Mouse (Mus musculus): Measurements from ENCODE around the gene D630003M21Rik. TPM values are rescaled to one million over a fixed set of nuclear protein-coding genes. Genes with fewer than 3 reads are reported as not detected.

D630003M21Rik gene
- polyA plus RNA-seq, 1 experiment from 2014 or later, result 8.9 TPM

DNA sequence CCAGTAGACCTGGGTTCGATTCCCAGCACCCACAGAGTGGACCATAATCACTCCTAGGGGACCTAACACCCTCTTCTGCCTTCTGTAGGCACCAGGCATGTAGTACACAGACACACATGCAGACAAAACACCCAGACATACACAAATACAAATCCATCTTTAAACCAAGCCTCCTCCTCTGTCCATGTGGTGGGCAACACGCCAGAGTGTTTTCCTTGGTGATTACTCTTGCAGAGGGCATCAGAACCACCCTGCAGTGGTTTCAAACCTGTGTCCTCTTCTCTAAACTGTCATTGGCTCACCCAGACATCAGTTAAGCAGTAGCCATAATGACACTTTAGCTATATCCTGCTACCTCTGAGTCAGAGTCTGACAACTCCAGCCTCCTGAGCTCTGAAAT is 58.6 kb downstream of the D630003M21Rik start:
- no peak for ATAC-seq (ENCODE audit: low FRiP score)
- WGBS, result 90% methylated on average over 2 of the region's 2 CpGs
- no peak overlapping the region for H3K4me2 ChIP-seq (replicated peaks)
- H3K9ac ChIP-seq, result no peak overlapping the region
- peaks cover 8% of the 10 kb centered on the region; the same call in 1 of the 2 replicates for H3K4me1 ChIP-seq
- no peaks in the 10 kb centered on the region for H3K27me3 ChIP-seq
- H3K27ac ChIP-seq, result no peak overlapping the region
- no peak overlapping the region for H3K4me3 ChIP-seq
- no peaks in the 10 kb centered on the region for H3K36me3 ChIP-seq
- no peaks in the 10 kb centered on the region for H3K9me3 ChIP-seq (replicated peaks)

DNA sequence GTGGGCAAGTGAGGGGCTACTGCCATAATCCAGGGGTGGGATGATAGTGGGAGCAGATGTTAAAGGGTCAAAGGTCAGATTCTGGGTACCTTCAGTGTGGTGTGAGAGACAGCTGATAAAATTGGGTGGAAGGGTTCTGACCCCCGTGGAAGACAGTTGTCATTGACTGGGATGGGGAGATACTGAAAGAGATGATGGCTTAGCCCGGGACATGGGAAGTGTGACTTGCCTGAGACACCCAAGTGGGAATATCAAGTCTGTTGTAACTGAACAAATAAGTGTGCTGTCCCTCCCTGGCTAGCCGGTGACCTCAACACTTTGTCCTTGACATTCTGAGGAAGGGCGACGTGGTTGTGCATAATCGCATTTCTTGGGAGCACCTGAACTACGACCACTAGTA is 59.3 kb downstream of the D630003M21Rik start:
- no peak overlapping the region for H3K9ac ChIP-seq

DNA sequence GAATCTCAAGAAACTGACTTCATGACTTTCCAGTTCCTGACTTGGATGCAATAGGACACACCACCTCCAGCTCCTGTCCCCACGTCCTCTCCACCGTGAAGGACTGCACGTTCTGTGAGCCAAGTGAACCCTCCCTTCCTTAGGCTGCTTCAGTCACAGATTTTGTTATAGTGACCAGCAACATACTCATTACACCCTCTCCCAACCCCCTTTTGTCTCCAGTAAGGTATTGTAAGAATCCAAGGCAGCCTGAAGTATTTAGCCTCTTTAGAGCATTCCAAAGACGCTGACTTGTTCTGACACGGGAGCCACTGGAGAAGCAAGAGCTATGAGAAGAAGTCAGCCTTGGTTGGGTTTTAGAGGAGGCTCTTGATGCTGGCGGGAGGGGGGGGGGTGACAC is 59.7 kb downstream of the D630003M21Rik start:
- no peak overlapping the region for H3K4me2 ChIP-seq (replicated peaks)
- H3K9ac ChIP-seq, result no peak overlapping the region
- no peak for ATAC-seq (ENCODE audit: low FRiP score)
- no peak overlapping the region for H3K27ac ChIP-seq
- 81% methylated on average over 6 of the region's 6 CpGs for WGBS
- H3K4me3 ChIP-seq, result no peak overlapping the region
- no peaks in the 10 kb centered on the region for H3K9me3 ChIP-seq (replicated peaks)
- H3K27me3 ChIP-seq, result no peaks in the 10 kb centered on the region
- peaks cover 8% of the 10 kb centered on the region; the same call in 1 of the 2 replicates for H3K4me1 ChIP-seq
- H3K36me3 ChIP-seq, result no peaks in the 10 kb centered on the region

More for the DNA sequence above, 59.3 kb downstream of the D630003M21Rik start:
- no peak for ATAC-seq (ENCODE audit: low FRiP score)
- Histone ChIP-seq H3K27ac (no peak overlapping the region), H3K4me1 (peaks cover 8% of the 10 kb centered on the region; the same call in 1 of the 2 replicates), H3K36me3 (no peaks in the 10 kb centered on the region), H3K4me2 (replicated peaks) (no peak overlapping the region), H3K27me3 (no peaks in the 10 kb centered on the region), H3K9me3 (replicated peaks) (no peaks in the 10 kb centered on the region), H3K4me3 (no peak overlapping the region)
- 86% methylated on average over 7 of the region's 7 CpGs for WGBS

DNA sequence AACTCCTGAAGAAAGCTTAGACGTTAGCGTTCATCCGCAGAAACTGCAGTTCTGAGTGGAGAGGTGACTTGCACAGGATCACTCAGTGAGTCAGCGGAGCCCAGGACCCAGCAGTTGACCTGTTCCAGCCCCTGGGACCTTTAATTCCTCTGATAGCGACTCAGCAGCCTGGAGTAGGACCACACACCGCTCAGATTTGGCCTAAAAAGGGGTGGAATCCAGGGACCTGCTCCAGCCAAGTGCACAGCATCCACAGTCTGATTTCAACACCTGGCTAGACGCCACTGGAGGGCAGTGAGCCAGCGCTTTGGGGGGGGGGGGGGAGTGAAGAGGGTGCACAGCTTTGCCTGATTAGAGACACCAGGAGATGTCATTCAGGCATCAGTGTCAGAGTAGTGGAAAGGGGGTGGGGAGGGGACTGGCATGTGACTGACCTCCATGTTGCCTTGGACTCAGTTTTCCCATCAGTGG is 60.2 kb downstream of the D630003M21Rik start:
- 66% methylated on average over 8 of the region's 8 CpGs for WGBS
- no peaks in the 10 kb centered on the region for H3K36me3 ChIP-seq
- no peak overlapping the region for H3K9ac ChIP-seq
- H3K4me1 ChIP-seq, result peaks cover 8% of the 10 kb centered on the region; the same call in 1 of the 2 replicates
- no peaks in the 10 kb centered on the region for H3K9me3 ChIP-seq (replicated peaks)
- ATAC-seq (ENCODE audit: low FRiP score), result no peak
- no peak overlapping the region for H3K4me3 ChIP-seq
- no peak overlapping the region for H3K4me2 ChIP-seq (replicated peaks)
- H3K27me3 ChIP-seq, result no peaks in the 10 kb centered on the region
- H3K27ac ChIP-seq, result no peak overlapping the region

DNA sequence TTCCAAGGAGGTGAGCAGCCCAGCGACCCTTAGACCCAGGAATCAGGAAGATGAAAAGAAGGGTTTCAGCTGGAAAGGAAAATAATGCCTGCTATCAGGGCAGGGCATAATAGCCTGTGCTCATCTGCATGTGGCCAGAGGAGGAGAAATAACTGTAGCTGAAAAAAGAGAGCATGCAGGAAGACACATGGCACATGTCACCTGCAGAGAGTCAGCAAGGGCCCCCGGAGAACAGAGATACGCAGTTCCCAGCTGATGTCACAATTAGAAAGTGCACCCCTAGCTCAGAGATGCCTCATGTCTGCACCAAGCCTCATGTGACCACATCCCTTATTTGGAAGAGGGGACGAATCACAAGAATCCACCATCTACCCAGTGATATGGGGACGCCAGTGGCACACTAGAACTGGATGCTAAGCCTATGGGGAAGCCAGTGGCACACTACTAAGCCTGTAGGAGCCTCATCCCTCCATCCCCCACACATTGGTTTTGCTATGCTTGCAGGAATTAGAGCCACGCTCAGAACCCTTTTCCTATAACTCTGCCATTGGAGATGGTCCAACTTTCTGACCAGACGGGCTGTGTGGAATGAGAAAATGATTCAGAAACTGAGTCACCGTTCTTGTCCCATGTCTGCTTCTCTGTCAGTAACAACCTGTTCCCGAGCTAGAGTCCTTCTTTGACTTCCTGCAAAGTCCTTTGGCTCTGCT is 61.4 kb downstream of the D630003M21Rik start:
- Histone ChIP-seq H3K4me3 (no peak overlapping the region), H3K27me3 (no peaks in the 10 kb centered on the region)
- WGBS, result 76% methylated on average over 9 of the region's 9 CpGs

DNA sequence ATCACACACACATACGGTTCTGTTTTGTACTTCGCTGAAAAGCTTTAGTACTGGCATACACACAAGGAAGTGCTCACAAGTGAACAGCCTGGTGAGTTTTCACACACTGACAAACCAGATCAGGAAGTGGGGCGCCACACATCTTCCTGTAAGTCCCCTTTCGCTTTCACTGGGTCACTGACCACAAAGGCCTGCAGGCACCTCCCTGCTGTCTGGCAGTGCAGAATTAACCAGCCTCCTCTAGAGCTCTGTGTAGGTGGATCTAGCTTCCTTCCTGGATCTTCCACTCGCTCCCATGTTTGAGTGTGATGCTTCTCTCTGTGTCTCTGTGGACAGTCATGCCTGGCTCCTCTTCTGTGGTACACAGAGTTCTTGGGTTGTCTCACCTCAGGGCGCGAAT is 62.4 kb downstream of the D630003M21Rik start:
- Histone ChIP-seq H3K9me3 (replicated peaks) (no peaks in the 10 kb centered on the region), H3K27me3 (no peaks in the 10 kb centered on the region), H3K4me1 (peaks cover 8% of the 10 kb centered on the region; the same call in 1 of the 2 replicates), H3K36me3 (no peaks in the 10 kb centered on the region), H3K4me2 (replicated peaks) (no peak overlapping the region), H3K27ac (no peak overlapping the region), H3K4me3 (no peak overlapping the region), H3K9ac (no peak overlapping the region)
- 80% methylated on average over 7 of the region's 7 CpGs for WGBS
- no peak for ATAC-seq (ENCODE audit: low FRiP score)

More for the DNA sequence above, 61.4 kb downstream of the D630003M21Rik start:
- no peak overlapping the region for H3K27ac ChIP-seq
- peaks cover 8% of the 10 kb centered on the region; the same call in 1 of the 2 replicates for H3K4me1 ChIP-seq
- no peak overlapping the region for H3K9ac ChIP-seq
- H3K36me3 ChIP-seq, result no peaks in the 10 kb centered on the region
- H3K4me2 ChIP-seq (replicated peaks), result no peak overlapping the region
- H3K9me3 ChIP-seq (replicated peaks), result no peaks in the 10 kb centered on the region
- no peak for ATAC-seq (ENCODE audit: low FRiP score)

DNA sequence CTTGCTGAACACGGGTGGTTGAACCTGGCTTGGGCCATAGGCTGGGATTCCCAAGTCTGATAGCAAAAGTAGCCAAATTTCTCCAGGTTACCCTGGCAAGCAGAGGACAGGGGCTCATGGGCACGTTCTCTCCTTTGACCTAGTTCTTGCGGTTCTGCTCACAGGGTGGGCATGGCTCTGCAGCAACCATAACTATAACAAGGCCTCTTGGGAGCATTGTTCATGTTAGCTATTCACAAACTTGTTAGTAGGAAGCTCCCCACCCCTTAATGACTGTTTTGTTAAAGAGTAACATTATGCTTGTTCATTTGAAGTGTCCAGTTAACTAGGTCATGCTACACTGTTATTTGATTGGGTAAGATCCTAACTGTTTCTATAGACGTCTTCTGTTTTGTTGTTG is 63.2 kb downstream of the D630003M21Rik start:
- no peak for ATAC-seq (ENCODE audit: low FRiP score)
- H3K9ac ChIP-seq, result no peak overlapping the region
- no peaks in the 10 kb centered on the region for H3K9me3 ChIP-seq (replicated peaks)
- no peak overlapping the region for H3K27ac ChIP-seq
- 87% methylated on average over 4 of the region's 4 CpGs for WGBS
- H3K4me1 ChIP-seq, result peaks cover 8% of the 10 kb centered on the region; the same call in 1 of the 2 replicates
- no peak overlapping the region for H3K4me3 ChIP-seq
- no peak overlapping the region for H3K4me2 ChIP-seq (replicated peaks)
- H3K36me3 ChIP-seq, result no peaks in the 10 kb centered on the region
- H3K27me3 ChIP-seq, result no peaks in the 10 kb centered on the region

DNA sequence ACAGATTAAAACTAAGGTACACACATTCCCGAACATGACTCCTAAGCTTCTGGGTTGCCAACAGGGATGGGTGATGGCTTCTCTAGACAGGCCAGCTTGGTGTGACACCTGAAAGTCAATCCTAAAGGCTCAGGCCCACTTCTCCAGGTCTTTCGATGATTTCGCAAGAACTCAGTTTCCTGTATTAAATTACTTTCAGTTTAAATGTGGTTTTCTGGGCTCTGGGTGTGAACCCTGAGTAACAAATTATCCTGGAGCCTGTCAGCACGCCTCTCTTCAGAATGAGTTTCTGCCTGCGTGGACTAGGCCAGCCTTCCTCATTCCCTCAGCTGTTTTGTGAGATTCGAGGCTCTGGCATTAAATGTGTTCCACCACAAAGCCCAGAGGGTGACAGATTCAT is 66.0 kb downstream of the D630003M21Rik start:
- H3K4me2 ChIP-seq (replicated peaks), result no peak overlapping the region
- no peak overlapping the region for H3K4me3 ChIP-seq
- no peak overlapping the region for H3K9ac ChIP-seq
- no peak overlapping the region for H3K27ac ChIP-seq
- no peaks in the 10 kb centered on the region for H3K36me3 ChIP-seq
- ATAC-seq (ENCODE audit: low FRiP score), result no peak
- no peaks in the 10 kb centered on the region for H3K9me3 ChIP-seq (replicated peaks)
- 79% methylated on average over 6 of the region's 6 CpGs for WGBS
- peaks cover 12% of the 10 kb centered on the region for H3K4me1 ChIP-seq
- no peaks in the 10 kb centered on the region for H3K27me3 ChIP-seq

DNA sequence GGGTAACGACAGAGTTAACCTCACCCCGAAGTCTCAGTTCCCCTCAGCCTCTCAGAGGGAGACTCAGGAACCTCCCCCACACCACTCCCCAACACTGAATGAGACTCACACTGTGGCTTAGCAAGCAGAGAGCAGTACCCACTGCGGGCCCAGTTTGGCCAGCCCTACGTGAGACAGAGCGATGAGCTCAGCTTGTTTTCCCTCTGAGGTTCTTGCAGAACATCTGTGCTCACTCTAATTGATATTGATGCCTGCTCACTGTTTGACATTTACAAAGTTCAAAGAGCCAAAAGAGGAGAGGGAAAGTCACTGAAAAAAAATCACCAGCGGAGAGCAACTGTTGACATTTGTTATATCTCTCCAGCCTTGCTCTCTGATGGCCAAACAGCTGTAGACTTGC is 67.3 kb downstream of the D630003M21Rik start:
- H3K4me2 ChIP-seq (replicated peaks), result no peak overlapping the region
- WGBS, result 81% methylated on average over 6 of the region's 6 CpGs
- ATAC-seq (ENCODE audit: low FRiP score), result no peak
- no peak overlapping the region for H3K9ac ChIP-seq
- H3K4me3 ChIP-seq, result no peak overlapping the region
- no peak overlapping the region for H3K27ac ChIP-seq
- no peaks in the 10 kb centered on the region for H3K9me3 ChIP-seq (replicated peaks)
- peaks cover 6% of the 10 kb centered on the region for H3K4me1 ChIP-seq
- H3K36me3 ChIP-seq, result no peaks in the 10 kb centered on the region
- no peaks in the 10 kb centered on the region for H3K27me3 ChIP-seq

DNA sequence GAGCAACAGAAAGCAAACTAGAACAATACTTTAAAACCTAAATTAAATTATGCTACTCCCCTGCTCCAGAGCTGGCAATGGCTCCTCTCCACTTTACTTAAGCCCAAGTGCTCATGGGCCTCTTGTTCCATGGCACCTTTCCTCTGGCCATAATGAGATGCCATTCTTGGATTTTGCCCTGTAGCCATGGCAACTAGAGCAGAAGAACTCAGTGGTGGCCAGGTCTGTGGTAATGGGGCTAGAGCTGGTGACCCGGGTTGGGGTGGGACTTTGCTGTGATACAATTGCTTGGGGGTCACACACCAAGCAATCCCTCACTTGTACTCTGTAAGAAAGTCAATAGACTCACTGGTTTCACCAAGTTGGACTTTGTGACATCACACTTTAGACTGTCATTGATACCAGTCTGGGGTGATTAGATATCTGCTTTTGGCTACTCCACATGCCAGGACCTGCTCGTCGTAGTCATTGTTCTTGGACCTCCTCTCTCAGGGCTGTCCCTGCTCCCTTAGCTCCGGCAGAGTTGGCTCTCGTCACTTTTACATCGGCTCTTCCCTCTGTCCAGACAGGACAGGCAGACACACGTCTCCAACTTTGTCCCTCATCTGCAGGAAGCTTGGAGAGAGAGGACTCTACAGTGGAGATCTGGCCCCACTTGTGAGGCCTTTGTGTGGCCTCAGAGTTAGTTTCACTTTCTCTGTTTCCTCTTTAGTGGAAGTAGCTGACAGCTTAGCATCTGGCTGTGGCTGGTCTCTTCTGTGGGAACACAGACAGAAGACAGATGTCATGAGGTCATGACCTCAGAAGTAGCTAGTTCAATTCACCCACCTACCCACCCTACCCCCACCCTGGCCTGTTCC is 69.4 kb downstream of the D630003M21Rik start:
- ATAC-seq (ENCODE audit: low FRiP score), result no peak
- Histone ChIP-seq H3K4me1 (peaks cover 6% of the 10 kb centered on the region), H3K27me3 (no peaks in the 10 kb centered on the region), H3K9ac (no peak overlapping the region), H3K27ac (no peak overlapping the region), H3K4me3 (no peak overlapping the region), H3K36me3 (no peaks in the 10 kb centered on the region), H3K9me3 (replicated peaks) (no peaks in the 10 kb centered on the region), H3K4me2 (replicated peaks) (no peak overlapping the region)
- WGBS, result 38% methylated on average over 7 of the region's 7 CpGs

DNA sequence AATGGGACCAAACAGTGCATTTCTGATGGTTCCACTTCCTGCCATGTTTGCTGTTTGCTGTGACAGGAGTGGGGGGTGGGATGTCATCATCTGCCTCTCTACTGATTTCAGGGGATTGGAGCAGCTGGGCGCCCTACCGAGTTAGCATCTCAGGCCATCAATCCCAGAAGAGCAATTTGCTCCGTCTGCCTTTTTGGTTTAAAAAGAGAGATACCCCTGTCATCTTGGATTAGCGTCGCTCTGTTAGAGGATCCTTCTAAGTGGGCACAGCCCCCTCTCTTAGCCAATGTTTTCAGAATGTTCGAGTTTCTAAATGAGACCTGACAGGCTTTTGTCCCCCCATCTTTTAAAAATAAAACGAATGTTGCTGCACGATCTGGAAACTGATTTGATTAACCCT is 71.4 kb downstream of the D630003M21Rik start:
- ATAC-seq (ENCODE audit: low FRiP score), result no peak
- H3K4me1 ChIP-seq, result peaks cover 16% of the 10 kb centered on the region
- no peak overlapping the region for H3K9ac ChIP-seq

DNA sequence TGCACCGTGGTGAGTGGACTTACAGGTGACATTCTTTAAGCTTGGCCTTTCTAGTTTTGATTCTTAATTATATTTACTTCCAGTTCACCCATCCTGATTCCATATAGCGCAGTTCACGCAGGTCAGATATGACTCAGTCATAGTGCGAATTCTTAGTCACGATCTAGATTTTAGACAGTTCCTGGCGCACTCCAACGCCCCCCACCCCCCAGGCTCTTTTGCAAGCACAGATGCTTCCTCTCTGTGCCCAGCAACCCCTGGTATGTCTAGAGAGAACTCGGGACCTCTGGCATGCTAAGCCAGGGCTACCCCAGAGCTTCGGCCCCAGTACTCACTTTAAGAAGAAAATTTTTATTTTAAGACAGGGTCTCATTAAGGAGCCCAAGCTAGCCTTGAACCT is 72.5 kb downstream of the D630003M21Rik start:
- Histone ChIP-seq H3K9ac (no peak overlapping the region), H3K27ac (no peak overlapping the region), H3K36me3 (no peaks in the 10 kb centered on the region), H3K27me3 (no peaks in the 10 kb centered on the region), H3K9me3 (replicated peaks) (no peaks in the 10 kb centered on the region), H3K4me2 (replicated peaks) (no peak overlapping the region), H3K4me3 (no peak overlapping the region), H3K4me1 (peaks cover 16% of the 10 kb centered on the region)
- ATAC-seq (ENCODE audit: low FRiP score), result no peak
- WGBS, result 89% methylated on average over 9 of the region's 9 CpGs

More for the DNA sequence above, 71.4 kb downstream of the D630003M21Rik start:
- H3K4me2 ChIP-seq (replicated peaks), result no peak overlapping the region
- no peaks in the 10 kb centered on the region for H3K9me3 ChIP-seq (replicated peaks)
- H3K4me3 ChIP-seq, result no peak overlapping the region
- WGBS, result 51% methylated on average over 8 of the region's 8 CpGs
- H3K27ac ChIP-seq, result no peak overlapping the region; the same call in 1 of the 2 replicates
- no peaks in the 10 kb centered on the region for H3K36me3 ChIP-seq
- no peaks in the 10 kb centered on the region for H3K27me3 ChIP-seq

All from hindbrain, embryonic 12.5 days (tissue).